Mouse (Mus musculus): ENCODE results near the gene Arf3.

Gene Arf3

GRCm38 (mm10) chr15:98789661-98790535, 26.9 kb upstream of the Arf3 start, which contains the start of gene Wnt1:
TSS of gene Wnt1 (plus strand) at chr15:98789857.
- DNase-seq: peak; percentile 80

GRCm38 (mm10) chr15:98788972-98789660, 26.1 kb upstream of the Arf3 start:
- no peak for DNase-seq

GRCm38 (mm10) chr15:98787930-98788329, 24.9 kb upstream of the Arf3 start:
- peak; percentile 45 for DNase-seq

- peak; percentile 50 for DNase-seq
Observed at GRCm38 (mm10) chr15:98785744-98786143, 22.7 kb upstream of the Arf3 start.

- DNase-seq: no peak
Observed at GRCm38 (mm10) chr15:98781166-98781565, 18.2 kb upstream of the Arf3 start.

- DNase-seq: peak; percentile 43
Observed at GRCm38 (mm10) chr15:98780573-98780972, 17.6 kb upstream of the Arf3 start.

- no peak for DNase-seq
Observed at GRCm38 (mm10) chr15:98780075-98780474, 17.1 kb upstream of the Arf3 start.

GRCm38 (mm10) chr15:98778806-98779205, 15.8 kb upstream of the Arf3 start:
- no peak for DNase-seq

- DNase-seq: no peak
Observed at GRCm38 (mm10) chr15:98778191-98778770, 15.3 kb upstream of the Arf3 start.

GRCm38 (mm10) chr15:98777762-98778161, 14.7 kb upstream of the Arf3 start, which contains the start of gene Wnt10b:
TSS of gene Wnt10b (minus strand) at chr15:98778150.
- DNase-seq: peak; percentile 28

GRCm38 (mm10) chr15:98777005-98777616, 14.1 kb upstream of the Arf3 start:
- DNase-seq: no peak

GRCm38 (mm10) chr15:98776280-98777004, 13.4 kb upstream of the Arf3 start:
- DNase-seq: peak; percentile 67

GRCm38 (mm10) chr15:98775533-98775932, 12.5 kb upstream of the Arf3 start:
- no peak for DNase-seq

GRCm38 (mm10) chr15:98774096-98774495, 11.1 kb upstream of the Arf3 start:
- DNase-seq: no peak

GRCm38 (mm10) chr15:98772511-98773211, 9.6 kb upstream of the Arf3 start:
- DNase-seq: peak; percentile 31

- no peak for DNase-seq
Observed at GRCm38 (mm10) chr15:98771813-98772425, 8.9 kb upstream of the Arf3 start.

- DNase-seq: no peak
Observed at GRCm38 (mm10) chr15:98768259-98768658, 5.2 kb upstream of the Arf3 start.

- DNase-seq: no peak
Observed at GRCm38 (mm10) chr15:98765929-98766328, 2.9 kb upstream of the Arf3 start.

- peak; percentile 87 for DNase-seq
Observed at GRCm38 (mm10) chr15:98762201-98762621, 803 bp downstream of the Arf3 start.

GRCm38 (mm10) chr15:98754125-98754524, 8.9 kb downstream of the Arf3 start:
- no peak for DNase-seq

GRCm38 (mm10) chr15:98753021-98753423, 10.0 kb downstream of the Arf3 start:
- no peak for DNase-seq
